Mouse (Mus musculus) kidney, embryonic 16.5 days (tissue): ENCODE data around the gene Hyal1. TPM values are rescaled to one million over a fixed set of nuclear protein-coding genes. Genes with fewer than 3 reads are reported as not detected.
"Not testable (repeated sequence)": the region's sequence is repeated elsewhere in the genome, so short reads cannot be mapped to it uniquely, and the experiment has no call there.

ENCODE experiments used
- ATAC-seq: fragments of 200-750 bp; cut with Nextera tagmentation; 2 replicates; pipeline ENCODE4 v1.8.0; 2017; ENCODE audit warnings: moderate TSS enrichment; ENCODE audit not compliant: low FRiP score, low TSS enrichment
- H3K27ac ChIP-seq: fragments of 300-500 bp; sonication (generic); 2 replicates; pipeline ENCODE4 v1.5.1; 2014; ENCODE audit warnings: low read length
- H3K27me3 ChIP-seq: fragments of 300-500 bp; sonication (generic); 2 replicates; pipeline ENCODE4 v1.6.1; 2014; ENCODE audit warnings: low read length, control low read depth, mixed read lengths; ENCODE audit not compliant: insufficient read depth
- H3K36me3 ChIP-seq: fragments of 300-500 bp; sonication (generic); 2 replicates; pipeline ENCODE4 v1.6.1; 2014; ENCODE audit warnings: low read length, control low read depth, mixed read lengths; ENCODE audit not compliant: insufficient read depth
- H3K4me1 ChIP-seq: fragments of 300-500 bp; sonication (generic); 2 replicates; pipeline ENCODE4 v1.6.1; 2014; ENCODE audit warnings: low read length, control low read depth, mixed read lengths; ENCODE audit not compliant: insufficient read depth
- H3K4me2 ChIP-seq: fragments of 300-500 bp; sonication (generic); replicated peaks from 2 replicates; pipeline ENCODE4 v1.6.1; 2014; ENCODE audit warnings: low read depth, low read length
- H3K4me3 ChIP-seq: fragments of 300-500 bp; sonication (generic); 2 replicates; pipeline ENCODE4 v1.5.1; 2014; ENCODE audit warnings: mild to moderate bottlenecking, low read length
- H3K9ac ChIP-seq: fragments of 300-500 bp; sonication (generic); replicated peaks from 2 replicates; pipeline ENCODE4 v1.6.1; 2014; ENCODE audit warnings: low read length
- H3K9me3 ChIP-seq: fragments of 300-500 bp; sonication (generic); 2 replicates; pipeline ENCODE4 v1.6.1; 2016; ENCODE audit warnings: low read length, control low read depth
- WGBS: fragments of 180-500 bp; shearing (Covaris S2); extraction: QIAGEN DNeasy Blood & Tissue Kit; methylation state at CpG from one replicate; pipeline ENCODE4 v1.1.7; 2014; 5-methylcytosine and 5-hydroxymethylcytosine counted together
- polyA plus RNA-seq: library from polyadenylated mRNA; unstranded; fragments of >200 nt; fragmentation: Nextera tagmentation; extraction: Ambion mirVana; gene quantifications from 2 replicates; pipeline ENCODE4 v1.2.1, GENCODE M21; 2015

Hyal1 gene
- polyA plus RNA-seq, 1 experiment from 2014 or later, result 10.6 TPM

DNA sequence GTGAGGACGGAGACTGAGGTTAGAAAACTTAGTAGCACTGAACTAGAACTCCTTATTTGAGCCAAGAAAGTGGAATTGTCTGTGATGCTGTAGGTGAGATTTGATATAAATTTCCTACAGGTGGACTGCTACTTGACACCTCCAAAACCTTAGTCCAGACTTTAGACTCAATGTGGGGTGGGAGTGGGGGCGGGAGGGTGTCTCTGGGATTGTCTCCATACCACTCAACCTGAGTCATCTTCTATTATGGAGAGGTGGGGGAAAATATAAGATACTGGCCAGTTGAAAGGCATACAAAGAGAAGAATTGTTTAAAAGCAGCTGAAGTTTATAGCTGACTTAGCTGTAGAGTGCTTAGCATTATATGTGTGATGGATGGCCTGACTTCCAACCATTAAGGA is 21.0 kb upstream of the Hyal1 start:
- Histone ChIP-seq H3K36me3 (peaks cover 34% of the 10 kb centered on the region), H3K9me3 (no peaks in the 10 kb centered on the region), H3K4me3 (peak overlapping the region; percentile 81), H3K27ac (peak overlapping the region; percentile 99), H3K27me3 (no peaks in the 10 kb centered on the region), H3K9ac (peak overlapping the region; percentile 90), H3K4me1 (peaks cover 48% of the 10 kb centered on the region), H3K4me2 (peak overlapping the region; percentile 95)
- no peak for ATAC-seq
- WGBS, result 34% methylated on average over 2 of the region's 2 CpGs

DNA sequence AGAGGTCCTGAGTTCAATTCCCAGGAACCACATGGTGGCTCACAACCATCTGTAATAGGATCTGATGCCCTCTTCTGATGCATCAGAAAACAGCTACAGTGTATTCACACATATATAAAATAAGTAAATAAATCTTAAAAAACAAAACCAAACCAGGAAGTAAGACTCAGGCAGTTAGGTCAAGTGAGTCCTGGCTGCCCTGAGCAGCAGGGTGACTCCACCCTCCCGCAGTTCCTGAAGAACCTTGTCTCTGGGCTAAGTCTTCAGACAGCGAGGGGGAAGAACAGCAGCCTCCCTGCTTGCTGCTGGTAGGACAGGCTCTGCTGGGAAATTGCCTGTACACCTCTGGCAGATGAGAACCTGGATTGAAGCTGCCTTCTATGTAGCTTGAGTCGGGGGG is 20.4 kb upstream of the Hyal1 start:
- Histone ChIP-seq H3K27ac (no peak overlapping the region), H3K36me3 (peaks cover 41% of the 10 kb centered on the region), H3K4me2 (peak overlapping the region; percentile 95), H3K9ac (peak overlapping the region; percentile 90), H3K4me1 (peaks cover 42% of the 10 kb centered on the region), H3K4me3 (peak overlapping the region; percentile 81), H3K9me3 (no peaks in the 10 kb centered on the region), H3K27me3 (no peaks in the 10 kb centered on the region)
- no peak for ATAC-seq
- 72% methylated on average over 3 of the region's 3 CpGs for WGBS

DNA sequence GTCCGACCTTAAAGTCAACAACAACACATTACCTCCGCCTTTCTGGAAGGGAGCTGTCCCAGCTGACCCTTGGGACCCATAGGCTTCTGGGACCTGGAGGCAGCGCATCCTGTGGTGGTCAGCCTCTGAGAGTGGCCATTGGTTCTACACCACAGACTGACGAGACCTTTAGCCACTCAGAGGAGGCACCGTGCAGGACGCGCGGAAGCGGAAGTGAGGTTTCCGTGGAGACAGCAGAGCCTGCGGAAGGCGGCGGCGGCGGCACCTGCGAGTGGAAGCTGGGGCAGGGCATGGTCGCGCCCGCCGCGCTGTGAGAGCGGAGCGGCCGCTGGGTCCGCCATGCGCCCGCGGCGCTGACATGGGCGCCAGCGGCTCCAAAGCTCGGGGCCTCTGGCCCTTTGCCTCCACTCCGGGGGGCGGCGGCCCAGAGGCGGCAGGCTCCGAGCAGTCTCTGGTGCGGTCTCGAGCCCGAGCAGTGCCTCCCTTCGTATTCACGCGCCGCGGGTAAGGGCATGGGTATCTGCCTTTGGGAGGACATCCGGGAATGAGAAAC is 13.6 kb upstream of the Hyal1 start, which contains the start of gene Tusc2:
Tusc2 (plus strand) TSS at position 227 of the 553 bp plus-strand sequence.
- peak; percentile 96 for ATAC-seq
- under 1% methylated on average over 46 of the region's 46 CpGs for WGBS
- H3K27me3 ChIP-seq, result no peaks in the 10 kb centered on the region
- peak within 1 kb of the TSS; percentile 67; the same call in 1 of the 2 replicates for H3K27ac ChIP-seq
- peaks cover 37% of the 10 kb centered on the region for H3K4me1 ChIP-seq
- H3K4me3 ChIP-seq, result peak within 1 kb of the TSS; percentile 90
- H3K9me3 ChIP-seq, result no peaks in the 10 kb centered on the region
- peak within 1 kb of the TSS; percentile 87 for H3K4me2 ChIP-seq
- H3K9ac ChIP-seq, result peak within 1 kb of the TSS; percentile 79
- H3K36me3 ChIP-seq, result peaks cover 48% of the 10 kb centered on the region

- H3K9ac ChIP-seq, result 0 out of 2 replicates have a peak overlapping the region, but pooled peaks have one; percentile 33
- H3K4me2 ChIP-seq, result peak overlapping the region; percentile 26
- WGBS, result 53% methylated on average over 5 of the region's 5 CpGs
- H3K9me3 ChIP-seq, H3K27me3 ChIP-seq, ATAC-seq, H3K27ac ChIP-seq: not testable (repeated sequence)
- peaks cover 27% of the 10 kb centered on the region for H3K36me3 ChIP-seq
- H3K4me3 ChIP-seq, result peak overlapping the region; percentile 22; the same call in 1 of the 2 replicates
- H3K4me1 ChIP-seq, result peaks cover 48% of the 10 kb centered on the region
Measured at GRCm38 (mm10) chr9:107565556-107565955, 11.2 kb upstream of the Hyal1 start.

- peaks cover 27% of the 10 kb centered on the region for H3K36me3 ChIP-seq
- H3K4me1 ChIP-seq, result peaks cover 54% of the 10 kb centered on the region
- H3K9me3 ChIP-seq, result no peaks in the 10 kb centered on the region
- ATAC-seq, result no peak
- H3K4me2 ChIP-seq, result peak overlapping the region; percentile 58
- H3K9ac ChIP-seq, result peak overlapping the region; percentile 29; the same call in 1 of the 2 replicates
- H3K27me3 ChIP-seq, result no peaks in the 10 kb centered on the region
- H3K27ac ChIP-seq, result peak overlapping the region; percentile 96
- 54% methylated on average over 15 of the region's 15 CpGs for WGBS
- peak overlapping the region; percentile 22 for H3K4me3 ChIP-seq
Measured at GRCm38 (mm10) chr9:107566041-107566709, 10.6 kb upstream of the Hyal1 start.

GRCm38 (mm10) chr9:107566855-107567254 is 9.9 kb upstream of the Hyal1 start:
- Histone ChIP-seq H3K27ac (peak overlapping the region; percentile 96), H3K4me2 (peak overlapping the region; percentile 58), H3K4me1 (peaks cover 58% of the 10 kb centered on the region), H3K27me3 (no peaks in the 10 kb centered on the region), H3K36me3 (peaks cover 27% of the 10 kb centered on the region), H3K4me3 (no peak overlapping the region), H3K9ac (peak overlapping the region; percentile 29; the same call in 1 of the 2 replicates), H3K9me3 (no peaks in the 10 kb centered on the region)
- ATAC-seq, result peak; percentile 32
- 65% methylated on average over 3 of the region's 3 CpGs for WGBS

GRCm38 (mm10) chr9:107567702-107568319 is 8.9 kb upstream of the Hyal1 start, which contains the start of gene Hyal2:
Gene Hyal2 (plus strand): TSS chr9:107567945.
- ATAC-seq, result no peak
- Histone ChIP-seq H3K9me3 (no peaks in the 10 kb centered on the region), H3K27ac (peak within 1 kb of the TSS; percentile 96), H3K27me3 (no peaks in the 10 kb centered on the region), H3K9ac (peak within 1 kb of the TSS; percentile 85), H3K4me3 (peak within 1 kb of the TSS; percentile 87), H3K4me2 (peak within 1 kb of the TSS; percentile 58), H3K36me3 (peaks cover 32% of the 10 kb centered on the region), H3K4me1 (peaks cover 54% of the 10 kb centered on the region)
- WGBS, result 6% methylated on average over 18 of the region's 18 CpGs

- H3K4me1 ChIP-seq, result peaks cover 52% of the 10 kb centered on the region
- H3K9ac ChIP-seq, result peak overlapping the region; percentile 85
- under 1% methylated on average over 41 of the region's 41 CpGs for WGBS
- peak overlapping the region; percentile 87 for H3K4me3 ChIP-seq
- H3K4me2 ChIP-seq, result peak overlapping the region; percentile 58
- H3K9me3 ChIP-seq, result no peaks in the 10 kb centered on the region
- no peaks in the 10 kb centered on the region for H3K27me3 ChIP-seq
- peaks cover 39% of the 10 kb centered on the region for H3K36me3 ChIP-seq
- H3K27ac ChIP-seq, result peak overlapping the region; percentile 96
- ATAC-seq, result peak; percentile 80
Measured at GRCm38 (mm10) chr9:107568331-107569261, 8.1 kb upstream of the Hyal1 start.

DNA sequence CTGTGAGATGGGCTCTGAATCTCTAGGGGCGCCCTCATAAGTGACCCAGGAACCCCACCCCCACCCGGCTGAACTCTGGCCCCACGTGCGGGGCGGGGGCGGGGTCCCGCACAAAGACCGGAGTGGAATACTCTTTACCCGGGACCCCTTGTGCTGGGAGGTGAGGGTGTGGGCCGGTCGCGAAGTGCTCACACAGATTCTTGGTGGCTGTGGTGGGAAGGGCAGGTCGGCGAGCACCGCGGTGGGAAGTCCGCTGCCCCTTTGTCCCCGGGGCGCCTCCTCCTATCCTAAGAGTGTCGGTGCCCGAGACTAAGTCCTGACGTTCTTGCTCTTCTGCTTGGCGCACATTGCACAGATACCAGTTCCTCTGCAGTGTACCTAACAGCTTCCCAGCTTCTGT is 7.5 kb upstream of the Hyal1 start:
- H3K9me3 ChIP-seq, result no peaks in the 10 kb centered on the region
- peak overlapping the region; percentile 85 for H3K9ac ChIP-seq
- peak overlapping the region; percentile 87 for H3K4me3 ChIP-seq
- peak overlapping the region; percentile 58 for H3K4me2 ChIP-seq
- no peak; the same call in none of the 2 replicates for ATAC-seq
- WGBS, result 1% methylated on average over 23 of the region's 23 CpGs
- H3K27ac ChIP-seq, result peak overlapping the region; percentile 96
- peaks cover 45% of the 10 kb centered on the region for H3K4me1 ChIP-seq
- no peaks in the 10 kb centered on the region for H3K27me3 ChIP-seq
- H3K36me3 ChIP-seq, result peaks cover 43% of the 10 kb centered on the region
